Mouse (Mus musculus) monocyte, adult 5-6 weeks (primary cell): ENCODE measurements around the gene Gm10959. TPM values are rescaled to one million over a fixed set of nuclear protein-coding genes. Genes with fewer than 3 reads are reported as not detected.
"Not testable (repeated sequence)": the region's sequence is repeated elsewhere in the genome, so short reads cannot be mapped to it uniquely, and the experiment has no call there.

ENCODE experiments used
- ATAC-seq: fragments of 153-309, 156-312 bp; replicated peaks from 2 replicates; pipeline ENCODE4 v1.8.0; 2017; ENCODE audit warnings: mild to moderate bottlenecking; ENCODE audit not compliant: low TSS enrichment, insufficient number of reproducible peaks, severe bottlenecking, poor library complexity, low FRiP score
- total RNA-seq: library from RNA; stranded (forward); fragments of 200-1000, 200-491, 200-594 nt; gene quantifications from 3 replicates; pipeline ENCODE4 v1.2.3, GENCODE M21; 2017

Gm10959 gene
- total RNA-seq = not detected in 3 replicates

DNA sequence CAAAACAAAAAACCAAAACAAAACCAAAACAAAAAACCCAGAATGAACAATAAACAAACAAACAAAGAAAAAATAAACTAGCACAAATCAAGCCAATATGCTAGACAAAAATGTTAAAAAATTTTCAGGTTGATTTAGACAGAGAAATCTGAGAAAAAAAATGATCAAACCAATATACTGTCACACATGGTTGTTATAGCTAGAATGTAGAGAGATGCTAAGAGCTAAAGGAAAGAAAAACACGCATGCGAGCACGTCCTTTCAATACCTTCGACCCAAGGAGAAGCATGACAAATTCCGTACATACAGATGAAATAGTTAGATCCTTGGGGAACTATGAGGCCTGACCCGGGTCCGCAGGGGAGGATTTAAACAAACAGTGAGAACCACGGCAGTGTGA is at the start of gene Gm10959:
TSS of gene Gm10959 (minus strand) at position 101 of the 400 bp plus-strand sequence.
- ATAC-seq = no peak

GRCm38 (mm10) chr3:122968391-122968790 is 49.2 kb upstream of the Gm10959 start:
- no peak for ATAC-seq

- ATAC-seq = no peak
Observed at GRCm38 (mm10) chr3:122964301-122964700, 45.1 kb upstream of the Gm10959 start.

GRCm38 (mm10) chr3:122950129-122950528 is 31.0 kb upstream of the Gm10959 start:
- no peak for ATAC-seq

- no peak for ATAC-seq
Observed at GRCm38 (mm10) chr3:122943387-122943890, 24.3 kb upstream of the Gm10959 start.

DNA sequence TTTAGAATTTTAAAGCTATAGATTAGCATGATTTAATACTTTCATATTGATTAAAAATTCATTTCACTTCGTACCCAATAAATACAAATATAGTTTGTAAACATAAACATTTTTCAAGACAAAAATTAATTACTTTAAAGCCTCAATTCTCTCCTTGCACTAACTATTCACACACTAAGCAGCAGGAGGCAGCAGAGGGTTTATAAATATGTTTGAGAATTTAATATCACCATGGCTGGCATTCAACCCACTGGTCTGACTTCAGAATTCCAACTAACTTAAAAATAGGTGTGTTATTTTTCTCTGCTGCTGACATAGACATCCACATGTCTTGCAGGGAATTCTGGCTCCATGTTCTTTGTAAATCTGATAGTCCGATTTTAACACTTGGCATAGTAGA is 20.1 kb upstream of the Gm10959 start:
- no peak for ATAC-seq

DNA sequence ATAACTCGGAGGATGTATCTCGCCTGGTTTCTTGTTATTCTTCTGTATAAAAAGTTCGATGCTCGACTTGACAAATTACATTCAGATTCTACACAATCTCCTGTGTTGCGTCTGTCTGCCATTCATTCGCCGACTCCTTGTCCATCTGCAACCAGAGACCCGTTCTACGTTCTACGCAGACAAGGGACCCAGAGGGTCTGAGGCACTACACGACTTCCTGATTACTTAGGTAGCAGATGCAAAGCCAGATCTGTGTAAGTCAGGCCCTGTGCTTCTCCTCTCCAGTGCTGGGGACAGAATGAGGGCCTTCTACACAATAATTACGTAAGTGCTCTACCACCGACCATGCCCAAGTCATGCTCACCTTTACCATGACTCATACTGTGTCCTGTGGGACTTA is 18.0 kb upstream of the Gm10959 start:
- not testable (repeated sequence) for ATAC-seq

- ATAC-seq = no peak
Observed at GRCm38 (mm10) chr3:122932466-122932865, 13.3 kb upstream of the Gm10959 start.

DNA sequence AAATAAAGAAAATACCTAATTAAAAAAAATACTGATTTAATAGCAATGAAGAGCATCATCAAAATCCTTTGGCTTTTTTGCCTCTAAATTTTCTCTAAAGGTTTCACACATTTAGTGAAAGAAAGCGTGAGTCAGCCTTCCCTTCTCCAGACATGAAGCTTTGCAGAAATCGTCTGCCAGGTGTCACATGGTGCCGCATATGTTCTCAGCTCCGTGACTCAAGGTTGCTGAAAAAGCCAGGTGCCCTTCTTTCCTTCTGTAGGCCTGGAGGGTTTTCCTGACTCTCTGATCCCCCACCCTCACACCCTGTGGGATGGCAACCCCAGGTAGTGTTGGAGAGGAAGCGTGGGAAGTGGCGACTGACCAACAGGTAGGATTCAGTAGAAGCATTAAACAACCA is 10.6 kb upstream of the Gm10959 start:
- ATAC-seq = no peak

GRCm38 (mm10) chr3:122924009-122924914 is 5.1 kb upstream of the Gm10959 start, which contains the start of gene 1810037I17Rik:
TSS of gene 1810037I17Rik (plus strand) at chr3:122924203.
- ATAC-seq = peak; percentile 84

GRCm38 (mm10) chr3:122923147-122923546 is 4.0 kb upstream of the Gm10959 start:
- no peak for ATAC-seq

GRCm38 (mm10) chr3:122921676-122922527 is 2.7 kb upstream of the Gm10959 start:
- ATAC-seq = no peak

DNA sequence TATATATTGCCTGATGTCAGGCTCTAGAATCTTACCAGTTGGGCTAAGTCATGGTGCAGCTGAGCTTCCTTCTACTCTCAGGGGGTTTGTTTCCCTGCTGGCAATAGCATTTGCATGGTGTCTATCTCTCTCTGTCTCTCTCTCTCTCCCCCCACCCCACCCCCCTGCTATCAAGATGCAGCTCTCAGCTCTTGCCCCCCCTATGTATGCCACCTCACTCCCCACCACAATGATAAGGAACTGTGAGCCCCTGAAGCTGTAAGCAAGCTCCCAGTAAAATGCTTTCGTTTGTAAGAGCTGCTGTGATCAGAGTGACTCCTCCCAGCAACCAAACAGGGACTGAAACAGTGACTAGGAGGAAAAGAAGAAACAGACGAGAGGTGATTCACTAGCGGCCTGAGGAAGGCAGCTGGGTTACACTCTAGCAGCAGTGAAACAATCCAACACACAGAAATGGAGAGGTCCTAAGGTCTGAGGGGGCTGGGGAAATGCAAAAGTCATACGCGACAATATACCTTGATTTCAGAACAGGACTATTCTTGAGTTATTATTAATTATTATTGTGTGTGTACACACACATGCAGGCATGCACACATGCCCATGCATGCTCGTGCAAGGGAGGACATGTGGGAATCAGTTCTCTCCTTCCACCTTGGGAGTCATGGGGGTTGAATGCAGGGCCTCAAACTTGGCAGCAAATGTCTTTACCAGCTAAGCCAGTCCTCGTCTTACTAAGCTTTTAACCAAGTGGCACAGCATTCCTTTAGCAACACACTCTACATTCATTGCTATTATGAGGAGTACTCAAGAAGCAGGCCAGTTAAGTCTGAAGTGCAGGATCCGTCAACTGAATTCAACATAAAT is 1.6 kb upstream of the Gm10959 start:
- no peak for ATAC-seq

GRCm38 (mm10) chr3:122918672-122919071 is 488 bp downstream of the Gm10959 start:
- ATAC-seq = no peak

GRCm38 (mm10) chr3:122916191-122916680 is 2.9 kb downstream of the Gm10959 start:
- no peak for ATAC-seq

- no peak for ATAC-seq
Observed at GRCm38 (mm10) chr3:122915493-122915892, 3.7 kb downstream of the Gm10959 start.

DNA sequence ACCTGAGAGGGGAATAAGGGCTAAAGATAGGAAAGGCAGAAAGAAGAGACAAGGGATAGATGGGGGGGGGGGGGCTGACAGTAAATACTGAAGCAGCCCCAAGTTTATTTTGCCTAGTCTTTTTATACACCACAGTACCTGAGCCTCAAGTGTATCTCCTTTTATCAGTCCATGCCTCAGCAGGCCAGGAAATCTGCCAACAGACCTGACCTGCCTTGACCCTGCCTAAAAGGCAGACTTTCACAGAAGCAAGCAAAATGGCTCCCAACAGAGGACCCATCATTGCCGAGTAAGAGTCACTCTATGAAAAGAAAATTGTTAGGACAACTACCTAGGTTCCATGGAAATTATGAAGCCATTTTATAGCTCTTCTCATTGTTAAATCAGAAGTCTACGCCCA is 11.3 kb downstream of the Gm10959 start:
- no peak for ATAC-seq

GRCm38 (mm10) chr3:122903746-122904433 is 15.3 kb downstream of the Gm10959 start:
- no peak for ATAC-seq
